Mouse (Mus musculus) brain, embryonic 14.5 days (tissue): ENCODE results near the gene Gm17018.

Source experiments
- CTCF ChIP-seq: fragments of 200-500 bp; IDR thresholded peaks from 2 replicates; pipeline ENCODE4 v1.5.1; 2012; ENCODE audit warnings: inconsistent platforms, mild to moderate bottlenecking, moderate library complexity, borderline replicate concordance; ENCODE audit not compliant: insufficient read depth, insufficient read length; ENCODE audit errors: extremely low read depth
- POLR2A ChIP-seq: fragments of 200-500 bp; IDR thresholded peaks from 2 replicates; pipeline ENCODE4 v1.6.1; 2012; ENCODE audit warnings: mild to moderate bottlenecking, inconsistent platforms, borderline replicate concordance; ENCODE audit not compliant: poor library complexity, insufficient read depth, insufficient read length, severe bottlenecking; ENCODE audit errors: extremely low read depth

- no peak for TF ChIP-seq CTCF
- TF ChIP-seq POLR2A, result no peak
Observed at GRCm38 (mm10) chr19:45606701-45607100, 46.3 kb downstream of the Gm17018 start.
